Mouse (Mus musculus) frontal cortex, postnatal 14 days (tissue): Measurements from ENCODE around the gene Lrmp.
"Not testable (repeated sequence)": the region's sequence is repeated elsewhere in the genome, so short reads cannot be mapped to it uniquely, and the experiment has no call there.

Source experiments
- DNase-seq, 2 experiments: peaks; one replicate each; pipeline ENCODE4 v3.0.0; 2022; ENCODE audit warnings: low spot score in 2 of 2

The Lrmp gene

DNA sequence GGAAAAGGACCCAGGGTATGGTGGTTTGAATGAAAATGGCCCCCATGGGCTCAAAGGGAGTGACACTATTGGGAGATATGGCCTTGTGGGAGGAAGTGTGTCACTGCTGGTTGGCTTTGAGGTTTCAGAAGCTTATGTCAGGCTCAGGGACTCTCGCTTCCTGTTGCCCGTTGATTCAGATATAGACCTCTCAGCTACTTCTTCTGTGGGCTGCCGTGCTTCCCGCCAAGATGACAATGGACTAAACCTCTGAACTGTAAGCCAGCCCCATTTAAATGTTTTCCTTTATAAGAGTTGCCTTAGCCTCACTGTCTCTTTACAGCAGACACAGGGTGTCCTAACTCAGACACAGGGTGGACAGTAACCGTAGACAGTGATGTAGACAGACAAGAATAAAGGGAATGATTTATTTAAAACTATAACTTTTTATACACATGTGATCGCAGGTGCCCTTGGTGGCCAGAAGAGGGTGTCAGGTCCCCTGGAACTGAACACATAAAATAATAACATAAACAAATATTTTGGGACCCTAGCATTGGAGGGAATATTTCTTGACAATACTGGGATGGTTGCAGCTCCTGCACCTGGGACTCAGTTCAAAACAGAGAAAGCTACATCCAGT lies at the start of gene Lrmp:
Gene Lrmp (plus strand): TSS at position 178 of the 622 bp plus-strand sequence.
- DNase-seq, result no peak

DNA sequence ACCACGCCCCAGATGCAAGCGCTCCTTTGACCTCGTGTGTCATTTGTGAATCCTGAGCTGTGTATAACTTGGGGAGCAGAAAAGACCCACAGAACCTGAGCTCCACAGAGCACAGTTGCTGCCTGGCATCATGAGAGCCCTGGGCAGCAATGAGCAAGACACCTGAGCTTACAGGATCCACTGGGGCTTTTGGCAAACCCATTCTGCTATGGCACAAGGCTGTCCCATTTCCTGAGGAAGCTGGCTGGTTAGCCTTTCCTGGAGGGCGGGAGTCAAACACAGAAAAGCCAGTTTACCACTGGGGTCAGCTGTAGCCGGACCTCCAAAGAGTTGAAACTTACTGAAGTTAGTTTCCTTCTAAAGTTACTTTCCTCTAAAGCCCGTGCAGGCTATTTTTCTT lies 49.0 kb upstream of the Lrmp start:
- DNase-seq, result no peak

DNA sequence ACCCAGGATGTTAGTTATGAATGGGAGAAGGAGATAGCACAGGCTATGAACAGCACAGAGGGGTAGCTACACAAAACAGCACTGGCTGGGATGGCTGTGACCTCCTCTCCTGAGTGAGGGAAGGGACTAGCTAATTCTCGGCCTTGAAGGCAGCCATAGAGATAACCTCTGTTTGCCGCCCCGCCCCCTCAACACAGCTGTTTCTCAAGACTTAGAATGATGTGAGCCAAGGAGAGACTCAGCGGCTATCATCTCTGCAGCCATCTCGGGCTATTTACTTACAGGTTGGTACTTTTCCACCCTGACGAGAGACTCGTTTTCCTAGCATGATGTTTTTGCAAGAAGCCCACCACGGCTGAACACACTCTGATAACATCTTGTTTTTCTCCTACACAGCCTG lies 47.8 kb upstream of the Lrmp start:
- DNase-seq, result no peak

DNA sequence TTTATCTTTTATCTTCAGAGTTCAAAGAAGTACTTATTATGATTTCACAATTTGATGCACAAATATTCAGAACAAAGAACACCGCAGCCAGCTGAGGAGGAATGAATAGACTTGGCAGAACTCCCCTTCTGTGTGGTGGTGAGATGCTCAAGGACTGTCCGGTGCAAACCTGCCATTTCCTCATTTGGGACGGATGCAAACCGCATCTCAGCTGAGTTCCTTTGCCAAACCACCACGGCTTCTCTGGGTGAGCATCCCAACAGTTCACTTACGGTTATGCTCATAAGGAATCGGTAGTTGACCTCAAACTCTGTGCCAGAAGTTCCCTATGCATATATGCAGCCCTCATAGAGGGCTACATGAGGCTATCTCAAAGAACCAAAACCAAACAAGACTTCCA lies 46.1 kb upstream of the Lrmp start:
- DNase-seq, result no peak

DNA sequence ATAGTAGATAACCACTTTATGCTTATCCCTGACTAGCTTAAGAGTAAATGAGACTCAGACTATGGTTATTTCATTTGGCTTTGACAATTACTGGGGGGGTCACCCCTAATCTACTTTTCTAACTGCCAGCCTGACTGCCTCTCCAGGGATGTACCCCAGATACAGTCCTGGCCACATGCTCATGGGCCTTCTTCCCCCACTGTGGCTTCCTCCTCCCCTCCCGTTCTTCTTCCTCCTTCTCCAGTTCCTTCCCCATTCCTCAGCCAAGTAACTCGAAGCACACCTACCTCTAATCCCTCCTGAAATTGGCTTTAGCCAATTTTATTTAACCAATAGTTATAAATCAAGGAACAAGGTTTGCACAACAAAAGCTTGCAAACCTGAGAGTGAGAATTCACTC lies 45.5 kb upstream of the Lrmp start:
- no peak for DNase-seq

DNA sequence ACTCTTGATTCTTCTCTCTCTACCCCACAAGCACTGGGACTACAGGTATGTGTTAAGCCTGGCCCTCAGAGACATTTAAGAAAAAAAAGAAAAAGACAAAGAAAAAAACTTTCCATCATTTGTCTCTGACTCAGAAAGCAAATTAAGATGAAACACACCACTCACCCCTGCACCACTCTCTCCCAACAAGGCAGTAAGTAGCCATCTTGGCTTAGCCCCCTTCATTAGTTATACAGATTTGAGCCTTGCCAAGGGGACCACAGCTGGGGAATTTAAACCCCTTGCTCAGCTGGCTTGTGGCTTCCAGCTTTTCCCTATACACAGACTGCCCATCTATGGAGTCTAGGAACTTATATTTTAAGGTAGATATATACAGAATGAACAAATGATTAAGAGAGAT lies 41.0 kb upstream of the Lrmp start:
- no peak for DNase-seq

DNA sequence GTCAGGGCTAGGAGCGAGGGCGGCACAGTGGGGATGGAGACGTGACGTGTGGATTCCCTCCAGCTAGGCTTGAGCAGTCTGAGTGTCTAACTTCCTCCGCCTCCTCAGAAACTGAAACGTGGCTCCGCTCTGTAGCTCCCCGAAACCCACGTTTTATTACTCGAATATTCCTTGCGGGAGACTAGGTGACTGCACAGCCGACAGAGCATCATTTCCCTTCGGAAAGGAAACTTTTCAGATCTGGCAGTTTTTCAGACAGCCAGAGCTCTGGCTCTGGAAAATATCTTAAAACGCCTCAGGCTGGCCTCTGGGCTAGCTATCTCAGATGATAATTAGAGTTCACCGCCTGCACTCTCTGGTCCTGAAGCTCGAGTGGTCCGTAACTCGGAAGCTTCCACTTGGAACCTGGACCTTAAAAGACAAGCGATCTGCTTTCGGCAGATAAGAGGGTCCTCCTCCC lies 40.3 kb upstream of the Lrmp start:
- peak; percentile 8 to 9 for DNase-seq

DNA sequence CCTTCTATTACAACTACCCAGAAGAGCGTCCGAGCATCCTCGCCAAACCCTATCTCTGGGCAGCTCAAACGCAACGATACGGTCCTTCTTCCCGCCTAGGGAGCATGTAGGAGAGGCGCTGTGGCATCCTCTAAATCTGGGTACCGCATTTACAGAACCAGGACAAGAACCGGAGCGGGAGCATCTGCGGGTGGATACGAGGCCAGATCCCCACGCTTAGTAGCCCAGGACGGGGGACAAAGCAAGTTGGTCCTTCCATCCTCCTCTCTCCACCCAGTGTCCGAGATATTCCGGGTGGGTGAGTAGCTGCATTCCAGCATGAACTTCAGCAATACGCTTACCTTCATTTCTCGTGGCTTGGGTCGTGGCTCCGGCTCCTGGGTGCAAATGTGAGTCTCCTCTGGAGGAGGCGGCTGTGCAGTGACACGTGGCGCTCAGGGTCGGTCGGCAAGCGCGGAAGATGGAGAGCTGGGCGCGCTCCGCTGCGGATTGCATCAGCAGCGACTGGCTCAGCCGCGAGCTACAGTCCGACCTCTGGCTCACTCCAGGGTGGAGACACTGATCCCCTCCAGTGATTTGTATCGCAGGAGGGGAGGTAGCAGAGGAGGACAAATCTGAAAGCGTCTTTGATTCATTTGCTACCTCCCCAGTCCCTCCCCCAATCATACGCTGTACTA lies 39.8 kb upstream of the Lrmp start, which contains the start of gene Bcat1:
Gene Bcat1 (minus strand): TSS at position 637 of the 677 bp plus-strand sequence.
- peak in 1 of 2 experiments; percentile 14 for DNase-seq

DNA sequence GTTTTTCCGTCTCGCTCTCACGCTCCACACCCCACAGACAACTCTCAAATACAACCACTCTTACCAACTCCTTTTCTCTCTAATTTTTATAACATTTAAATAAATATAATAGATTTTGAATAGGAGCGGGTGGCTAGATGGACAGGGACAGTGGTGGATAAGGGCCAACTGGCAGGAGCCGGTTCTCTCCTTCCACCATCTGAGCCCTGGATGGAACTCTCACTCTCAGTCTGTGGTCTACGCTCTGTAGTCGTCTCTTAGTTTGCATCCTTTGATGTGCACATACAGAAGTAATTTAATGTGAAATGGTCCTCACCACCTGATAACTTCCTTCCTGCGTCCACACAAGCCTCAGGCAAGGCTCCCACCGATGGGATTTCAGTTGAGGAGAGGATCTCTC lies 39.2 kb upstream of the Lrmp start:
- DNase-seq, result no peak

DNA sequence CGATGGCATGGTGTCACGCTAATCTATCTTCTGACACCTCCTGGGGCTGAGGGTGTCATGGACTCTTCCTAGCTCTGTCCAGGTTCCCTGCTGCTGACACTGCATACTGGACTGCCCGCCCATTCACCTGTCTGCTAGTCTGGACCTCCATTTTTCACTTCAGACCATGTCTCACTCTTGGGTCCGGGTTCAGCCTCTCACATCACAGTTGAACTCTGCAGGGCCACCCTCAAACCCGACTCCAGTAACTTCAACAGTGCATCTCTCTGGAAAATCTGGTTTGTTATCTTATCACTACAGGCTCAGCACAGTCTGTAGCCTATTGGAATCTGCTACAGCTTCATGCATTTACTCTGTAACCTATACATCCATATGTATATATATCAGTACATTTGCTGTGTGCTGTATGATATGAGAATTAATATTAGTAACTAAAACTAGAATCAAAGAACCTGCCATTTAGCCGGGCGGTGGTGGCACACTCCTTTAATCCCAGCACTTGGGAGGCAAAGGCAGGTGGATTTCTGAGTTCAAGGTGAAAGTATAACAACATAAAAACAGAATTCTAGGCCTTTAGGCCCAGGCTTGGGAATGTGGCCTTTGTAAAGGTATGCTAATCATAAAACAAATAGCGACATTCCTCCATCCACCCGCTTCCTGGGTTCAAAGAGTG lies 36.2 kb upstream of the Lrmp start:
- no peak for DNase-seq

DNA sequence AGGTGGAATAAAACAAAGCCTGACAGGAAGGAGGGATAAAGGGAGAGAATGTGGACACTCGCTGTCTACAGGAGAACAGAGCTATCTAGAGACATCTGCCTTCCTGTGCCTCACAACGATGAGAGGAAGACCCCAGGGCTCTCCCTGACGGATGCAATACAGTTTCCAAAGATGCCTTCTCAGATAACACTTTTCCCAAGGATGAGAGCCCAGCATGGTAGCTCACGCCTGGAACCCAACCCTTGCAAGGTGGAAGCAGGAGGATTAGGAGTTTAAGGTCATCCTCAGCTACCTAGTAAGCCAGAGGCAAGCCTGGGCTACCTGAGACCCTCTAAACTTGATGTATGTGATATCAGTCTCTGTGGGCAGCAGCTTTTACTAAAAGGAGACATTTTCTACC lies 33.7 kb upstream of the Lrmp start:
- DNase-seq, result no peak

DNA sequence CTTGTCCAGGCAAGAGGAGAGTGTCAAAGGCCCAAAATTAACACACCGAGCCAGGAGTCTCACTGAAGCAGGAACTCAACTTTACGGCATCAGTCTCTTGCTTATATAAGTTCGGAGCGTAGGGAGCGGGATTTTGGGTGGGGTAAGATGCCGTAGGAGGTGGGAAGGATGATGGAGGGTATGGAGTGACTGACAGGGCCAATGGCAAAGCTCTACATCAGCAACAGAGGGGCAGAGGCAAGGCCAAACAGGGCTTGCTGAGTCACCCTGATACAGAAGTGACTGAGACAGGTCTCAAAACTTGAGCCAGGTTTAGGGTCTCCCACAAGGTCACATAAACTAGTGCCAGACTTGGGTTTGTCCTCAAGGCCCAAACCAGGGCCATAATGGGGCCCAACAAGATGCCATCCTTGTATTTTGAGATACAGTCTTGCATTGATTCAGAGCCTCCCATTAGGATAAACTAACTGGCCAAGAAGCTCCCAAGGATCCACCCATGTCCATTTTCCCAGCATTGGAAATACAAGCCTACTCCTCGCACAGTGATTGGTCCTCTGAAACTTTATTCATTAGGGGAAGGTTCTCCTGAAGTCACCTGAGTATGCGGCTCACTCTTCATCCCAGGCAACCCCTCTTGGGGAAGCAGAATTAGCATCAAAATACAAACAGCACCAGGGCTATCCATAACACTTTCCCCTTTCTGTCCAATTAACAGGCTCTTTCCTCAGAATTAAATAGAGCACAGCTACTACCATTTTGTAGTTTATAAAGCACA lies 30.9 kb upstream of the Lrmp start:
- DNase-seq, result no peak

DNA sequence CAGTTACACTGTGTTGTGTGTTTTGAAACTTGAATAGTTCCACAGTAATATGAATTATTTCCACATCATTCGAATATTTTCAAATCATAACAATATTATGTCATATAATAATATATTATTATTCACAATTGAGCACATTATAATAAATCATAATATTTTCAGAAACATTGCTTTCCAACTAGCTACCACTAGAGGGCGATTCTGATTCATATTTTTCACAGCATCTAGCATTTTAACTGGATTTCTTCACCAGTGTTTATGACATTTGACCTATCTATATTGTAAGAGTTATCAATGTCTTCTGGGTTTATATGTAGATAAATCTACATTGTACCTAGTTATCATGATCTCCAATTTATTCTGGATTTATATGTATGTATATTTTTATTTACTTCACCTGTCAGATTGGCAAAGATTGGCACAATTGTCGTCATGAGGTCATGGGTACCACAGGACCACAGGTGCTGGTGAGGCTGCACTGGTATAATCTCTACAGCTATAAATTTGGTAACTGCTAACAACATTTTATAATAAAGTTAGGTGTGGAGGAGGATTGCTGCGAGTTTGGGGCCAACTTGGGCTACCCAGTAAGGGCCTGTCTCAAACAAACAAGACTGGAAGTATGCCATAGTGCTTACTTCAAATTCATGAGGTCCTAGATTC lies 26.9 kb upstream of the Lrmp start:
- DNase-seq, result no peak

DNA sequence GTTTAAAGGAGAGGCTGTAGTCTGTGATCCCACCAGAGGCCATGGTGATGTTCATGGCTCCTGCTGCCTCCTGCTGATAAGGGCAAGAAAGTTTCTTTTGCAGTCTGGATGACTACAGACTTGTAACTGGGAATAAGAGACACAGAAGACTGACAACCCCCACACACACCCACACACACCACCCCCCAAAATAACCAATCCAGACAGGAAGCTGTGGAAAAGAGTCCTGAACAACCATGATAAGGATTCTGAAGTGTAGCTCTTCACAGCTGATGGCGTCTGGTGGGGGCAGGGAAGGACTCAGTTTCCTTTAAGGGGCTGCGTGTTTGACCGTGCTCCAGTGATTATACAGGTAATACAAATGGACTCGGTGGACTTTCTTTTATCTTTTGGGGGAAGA lies 26.1 kb upstream of the Lrmp start:
- no peak for DNase-seq

DNA sequence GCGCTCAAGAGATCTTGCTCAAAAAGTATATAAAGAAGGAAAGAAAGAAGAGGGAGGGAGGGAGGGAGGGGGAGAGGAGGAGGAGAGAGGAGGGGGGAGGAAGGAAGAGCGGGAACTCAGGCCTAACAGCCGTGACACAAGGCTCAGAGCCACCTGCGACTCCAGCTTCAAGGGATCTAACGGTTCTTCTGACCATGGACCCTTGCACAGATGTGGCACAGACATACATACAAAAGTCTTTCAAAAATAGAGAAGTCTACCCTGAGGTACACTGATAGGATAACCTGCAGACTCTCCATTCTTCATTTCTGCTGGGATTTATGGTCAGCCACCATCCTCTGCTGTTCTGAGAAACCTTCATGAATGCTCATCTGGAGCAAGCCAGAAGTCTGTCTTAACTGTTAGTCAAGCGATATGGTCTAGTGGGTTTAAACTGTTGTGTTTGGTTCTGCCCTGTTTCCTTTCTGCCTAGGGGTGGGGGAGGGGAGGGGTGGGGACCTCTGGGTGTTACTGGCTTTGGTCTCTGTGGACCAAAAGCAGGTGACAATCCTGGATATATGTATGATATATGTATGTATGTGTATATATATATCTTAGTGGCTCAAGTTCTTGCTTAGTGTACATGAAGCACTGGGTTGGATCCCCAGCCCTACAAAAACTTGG lies 25.1 kb upstream of the Lrmp start:
- DNase-seq, result no peak

DNA sequence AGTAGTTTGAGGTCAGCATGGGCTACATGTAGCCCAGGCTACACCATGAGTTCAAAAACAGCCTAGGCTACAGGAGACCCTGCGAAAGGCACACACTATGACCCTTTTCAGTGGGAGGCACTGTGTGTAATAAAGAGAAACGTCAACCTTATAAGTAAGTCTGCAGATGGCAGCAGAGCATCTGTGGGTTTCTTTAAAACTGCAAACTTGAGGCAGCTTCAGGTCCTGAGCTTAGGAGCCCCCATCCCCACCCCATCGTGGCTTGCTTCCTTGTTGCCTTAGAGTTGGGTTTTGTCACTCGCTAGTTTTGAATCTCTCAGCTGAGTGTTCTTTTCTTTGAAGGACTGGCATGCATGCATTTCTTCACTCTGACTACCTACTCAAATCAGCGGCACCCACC lies 24.5 kb upstream of the Lrmp start:
- DNase-seq, result no peak

DNA sequence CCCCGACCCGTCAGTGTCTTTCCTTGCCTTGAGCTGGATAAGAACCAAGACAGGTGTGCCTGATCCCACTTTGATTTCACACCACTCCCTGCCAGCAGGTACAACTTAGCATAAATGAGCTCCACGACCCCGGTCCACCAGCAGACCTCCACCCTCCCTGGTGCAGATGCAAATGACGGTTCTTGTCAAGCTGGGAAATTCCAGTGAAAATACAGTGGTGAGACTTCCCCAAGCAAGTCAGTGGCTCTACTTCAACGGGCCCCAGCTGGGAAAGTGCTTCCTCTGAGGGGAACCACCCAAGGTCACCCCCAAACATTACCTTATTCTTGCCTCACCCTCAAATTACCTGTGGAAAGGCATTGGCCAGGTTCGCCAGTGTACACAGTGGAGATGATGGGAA lies 23.5 kb upstream of the Lrmp start:
- no peak for DNase-seq

DNA sequence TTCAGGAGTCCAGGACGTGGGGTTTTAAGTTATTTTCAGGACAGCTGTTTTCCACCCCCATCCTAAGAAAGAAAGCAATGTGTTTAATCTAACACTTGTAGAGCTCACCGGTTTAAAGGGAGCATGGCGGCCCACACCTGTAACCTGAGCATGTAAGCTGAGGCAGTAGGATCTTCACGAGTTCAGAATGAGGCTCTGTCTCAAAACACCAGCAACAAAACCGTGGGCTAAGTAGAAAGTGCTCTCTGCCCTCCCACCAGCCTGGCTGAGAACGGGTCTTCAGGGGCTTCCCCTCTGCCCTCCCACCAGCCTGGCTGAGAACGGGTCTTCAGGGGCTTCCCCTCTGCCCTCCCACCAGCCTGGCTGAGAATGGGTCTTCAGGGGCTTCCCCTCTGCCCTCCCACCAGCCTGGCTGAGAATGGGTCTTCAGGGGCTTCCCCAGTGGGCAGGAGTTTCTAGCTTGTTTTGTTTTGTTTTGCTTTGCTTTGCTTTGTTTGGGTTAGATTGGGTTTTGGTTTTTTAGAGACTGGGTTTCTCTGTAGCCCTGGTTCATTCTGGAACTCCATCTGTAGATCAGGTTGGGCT lies 22.3 kb upstream of the Lrmp start:
- not testable (repeated sequence) for DNase-seq

DNA sequence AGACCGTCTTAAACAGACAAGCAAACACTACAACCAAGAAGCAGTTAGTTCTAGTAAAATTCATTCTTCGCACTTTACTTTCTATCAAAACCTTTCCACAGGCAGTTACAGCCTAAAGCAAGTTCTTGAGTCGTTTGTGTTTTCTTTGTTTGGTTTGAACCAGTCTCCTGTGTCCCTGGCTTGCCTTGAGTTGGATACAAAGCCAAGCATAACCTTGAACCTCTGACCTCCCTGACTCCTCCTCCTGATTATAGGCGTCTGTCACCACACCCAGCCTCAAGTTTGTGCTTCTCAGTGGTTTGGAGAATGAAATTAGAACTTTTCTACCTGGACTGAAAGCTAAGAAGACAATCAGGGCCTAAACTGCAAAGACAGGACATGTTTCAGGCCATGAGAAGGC lies 21.0 kb upstream of the Lrmp start:
- DNase-seq, result no peak

DNA sequence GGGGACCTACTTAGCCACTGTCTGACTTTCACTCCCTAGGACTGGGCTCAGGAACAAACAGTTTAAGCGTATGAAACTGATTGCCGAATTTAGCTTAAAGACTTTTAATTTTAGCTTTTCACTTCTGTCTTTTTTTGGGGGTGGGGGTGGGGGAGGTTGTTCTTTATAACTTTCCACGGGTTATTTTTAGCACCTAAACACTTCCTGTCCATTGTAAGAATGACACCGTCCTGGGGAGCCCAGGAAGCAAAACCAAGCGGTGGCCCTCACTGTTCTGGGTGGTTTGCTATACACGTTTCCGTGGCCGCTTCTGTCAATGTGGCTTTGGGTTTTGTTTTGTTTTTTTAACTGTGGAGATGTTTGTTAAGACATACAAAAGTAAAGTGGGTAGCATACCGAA lies 14.5 kb upstream of the Lrmp start:
- DNase-seq, result no peak
